In the genomic region with DNA sequence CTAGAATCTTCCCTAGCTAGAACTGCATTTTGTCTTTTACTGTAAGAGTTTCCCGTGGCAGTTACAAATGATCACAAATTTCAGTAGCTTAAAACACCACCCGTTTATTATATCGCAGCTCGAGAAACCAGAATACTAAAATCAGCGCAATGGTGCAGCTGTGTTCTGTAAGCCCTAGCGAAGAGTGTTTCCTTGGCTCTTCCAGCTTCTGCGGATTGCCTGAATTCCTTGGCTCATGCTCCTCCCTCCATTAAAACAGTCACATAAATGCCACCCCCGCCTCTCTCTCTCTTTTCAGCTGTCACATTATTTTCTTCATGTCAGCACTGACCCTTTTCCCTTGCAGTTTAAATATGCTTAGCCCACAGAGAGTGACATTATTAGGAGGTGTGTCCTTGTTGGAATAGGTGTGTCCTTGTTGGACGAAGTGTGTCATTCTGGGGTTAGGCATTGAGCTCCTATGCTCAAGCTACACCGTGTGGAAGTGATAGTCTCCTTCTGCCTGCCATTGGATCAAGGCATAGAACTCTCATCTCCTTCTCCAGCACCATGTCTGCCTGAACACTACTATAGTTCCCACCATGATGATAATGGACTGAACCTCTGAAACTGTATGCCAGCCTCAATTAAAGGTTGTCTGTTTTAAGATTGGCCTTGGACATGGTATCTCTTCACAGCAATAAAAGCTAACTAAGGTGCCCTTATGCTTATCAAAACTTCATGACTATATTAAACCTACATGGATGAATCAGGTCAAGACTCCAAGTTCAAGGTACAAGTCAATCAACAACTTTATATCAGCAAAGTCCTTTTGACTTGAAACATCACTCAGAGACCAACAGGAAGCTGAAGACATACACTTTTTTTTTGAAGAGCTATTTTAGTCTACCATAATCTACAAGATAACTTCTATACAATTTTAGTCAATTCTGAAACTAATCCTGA, we compare ENCODE assay signal across 18 mouse cellular contexts.
A peak's percentile ranks its signal among the peaks of the same experiment; 100 is the strongest.
DNase-seq lines count a peak whose midpoint lies in the region; ATAC-seq and TF ChIP-seq lines count a peak whose summit lies in the region.
"Had no signal": no experiment of that assay in that cellular context is flagged by ENCODE, and none has a peak within 500 bp of the region (broad histone marks: within the 10 kb centered on the region; RNA-seq: fewer than 3 reads in every experiment).

No protein-coding gene starts in this region.

- no peak for DNase-seq in frontal cortex, postnatal 36 days (ENCODE audit: low spot score in 2 of 2)
- DNase-seq in lung, embryonic 14.5 days, result peak; percentile 73
- no peak for DNase-seq in lung, adult 2 months
- no peak for DNase-seq in intestine, embryonic 14.5 days (ENCODE audit: low spot score)
- no peak for DNase-seq in adrenal gland, adult 2 months
- DNase-seq: cerebellum, adult 18-20 months; cerebellum, postnatal 25 days; heart, postnatal 14 days; layer of hippocampus, postnatal 36 days; liver; right cerebral cortex, postnatal 14 days had no signal

- no peaks in the 10 kb centered on the region for H3K79me2 ChIP-seq in myocyte (ENCODE audit: control insufficient read depth, insufficient read depth)

- H3K27ac ChIP-seq in lung, embryonic 14.5 days (ENCODE audit: low read depth), result peak overlapping the region; percentile 50
- H3K27ac ChIP-seq in intestine, embryonic 14.5 days (ENCODE audit: low read depth), result peak overlapping the region; percentile 43; the same call in 1 of the 2 replicates
- H3K27ac ChIP-seq: hindbrain, embryonic 12.5 days; midbrain, embryonic 15.5 days; neural tube, embryonic 15.5 days had no signal

- TF ChIP-seq CTCF in lung, embryonic 14.5 days (IDR thresholded peaks at IDR 0.05; ENCODE audit: low read depth), result no peak
- TF ChIP-seq CTCF in lung, adult 2 months (IDR thresholded peaks at IDR 0.05; ENCODE audit: insufficient read depth, low read length), result no peak

- 35% methylated on average over 10 of the region's 10 CpGs for WGBS in lung, embryonic 14.5 days
- 59% methylated on average over 10 of the region's 10 CpGs for WGBS in lung, adult 2 months
- WGBS in intestine, embryonic 14.5 days, result 46% methylated on average over 10 of the region's 10 CpGs

- no peak overlapping the region for H3K9ac ChIP-seq in lung, embryonic 14.5 days
- no peak overlapping the region for H3K9ac ChIP-seq in intestine, embryonic 14.5 days (ENCODE audit: low read length)
- H3K9ac ChIP-seq: heart, embryonic 12.5 days; hindbrain, embryonic 12.5 days; midbrain, embryonic 15.5 days; neural tube, embryonic 15.5 days had no signal

- H3K4me3 ChIP-seq in lung, embryonic 14.5 days (ENCODE audit: low read depth, low read length), result no peak overlapping the region
- no peak overlapping the region for H3K4me3 ChIP-seq in lung, adult 2 months (replicated peaks; ENCODE audit: extremely low read depth, low read depth, low read length)
- no peak overlapping the region for H3K4me3 ChIP-seq in intestine, embryonic 14.5 days (ENCODE audit: low read depth, low read length)
- H3K4me3 ChIP-seq in myocyte, result no peak overlapping the region
- H3K4me3 ChIP-seq: heart, embryonic 12.5 days; hindbrain, embryonic 12.5 days; midbrain, embryonic 15.5 days; neural tube, embryonic 15.5 days had no signal

- no peaks in the 10 kb centered on the region for H3K27me3 ChIP-seq in lung, embryonic 14.5 days (ENCODE audit: insufficient read depth, low read length)
- no peaks in the 10 kb centered on the region for H3K27me3 ChIP-seq in intestine, embryonic 14.5 days (replicated peaks; ENCODE audit: control insufficient read depth, insufficient read depth, low read length)
- no peaks in the 10 kb centered on the region for H3K27me3 ChIP-seq in myocyte (ENCODE audit: control insufficient read depth, insufficient read depth, insufficient read length)
- H3K27me3 ChIP-seq: heart, embryonic 12.5 days; hindbrain, embryonic 12.5 days; midbrain, embryonic 15.5 days; neural tube, embryonic 15.5 days had no signal

- no peak for TF ChIP-seq POLR2A in lung, adult 2 months (IDR thresholded peaks at IDR 0.05; ENCODE audit: borderline replicate concordance, extremely low read depth, low read depth, low read length)
- TF ChIP-seq POLR2A in myocyte (IDR thresholded peaks at IDR 0.05; ENCODE audit: insufficient read length, low read depth), result no peak

- no peak overlapping the region for H3K4me2 ChIP-seq in lung, embryonic 14.5 days
- H3K4me2 ChIP-seq in intestine, embryonic 14.5 days (ENCODE audit: low read length), result no peak overlapping the region
- peak overlapping the region; percentile 54 for H3K4me2 ChIP-seq in myocyte (ENCODE audit: low read depth)
- H3K4me2 ChIP-seq: heart, embryonic 12.5 days; hindbrain, embryonic 12.5 days; midbrain, embryonic 15.5 days; neural tube, embryonic 15.5 days had no signal

- H3K4me1 ChIP-seq in lung, embryonic 14.5 days (ENCODE audit: insufficient read depth), result no peaks in the 10 kb centered on the region
- H3K4me1 ChIP-seq in lung, adult 2 months (ENCODE audit: control insufficient read depth, insufficient read depth, low read length), result no peaks in the 10 kb centered on the region
- no peaks in the 10 kb centered on the region for H3K4me1 ChIP-seq in intestine, embryonic 14.5 days (replicated peaks; ENCODE audit: control insufficient read depth, insufficient read depth, low read length)
- H3K4me1 ChIP-seq: hindbrain, embryonic 12.5 days; midbrain, embryonic 15.5 days; neural tube, embryonic 15.5 days had no signal

- no peaks in the 10 kb centered on the region for H3K9me3 ChIP-seq in lung, embryonic 14.5 days (ENCODE audit: low read depth, low read length)
- H3K9me3 ChIP-seq in intestine, embryonic 14.5 days (ENCODE audit: control insufficient read depth, low read length), result no peaks in the 10 kb centered on the region
- H3K9me3 ChIP-seq: G1E; heart, embryonic 12.5 days; hindbrain, embryonic 12.5 days; midbrain, embryonic 15.5 days; neural tube, embryonic 15.5 days had no signal

- no peaks in the 10 kb centered on the region for H3K36me3 ChIP-seq in lung, embryonic 14.5 days (ENCODE audit: insufficient read depth)
- H3K36me3 ChIP-seq in intestine, embryonic 14.5 days (ENCODE audit: control insufficient read depth, insufficient read depth, low read length), result no peaks in the 10 kb centered on the region
- H3K36me3 ChIP-seq in myocyte (ENCODE audit: control insufficient read depth, insufficient read depth), result no peaks in the 10 kb centered on the region
- H3K36me3 ChIP-seq: G1E; heart, embryonic 12.5 days; hindbrain, embryonic 12.5 days; midbrain, embryonic 15.5 days; neural tube, embryonic 15.5 days had no signal

- H3ac ChIP-seq in myocyte (ENCODE audit: control insufficient read depth, insufficient read length), result no peak overlapping the region

- ATAC-seq in frontal cortex, adult (ENCODE audit: low TSS enrichment), result peak; percentile 59
- ATAC-seq in lung, embryonic 14.5 days (ENCODE audit: insufficient read depth), result peak; percentile 90
- ATAC-seq in intestine, embryonic 14.5 days (replicated peaks; ENCODE audit: low FRiP score, low TSS enrichment, low read depth), result 0 out of 2 replicates have a peak, but pooled peaks have one; percentile 19
- ATAC-seq: midbrain, embryonic 15.5 days had no signal

TF ChIP-seq in myocyte, 11 proteins besides CTCF, POLR2A, EP300 and RAD21:
- peak in 1 of 3 experiments; percentile 19 for TF ChIP-seq MYOD1 (IDR thresholded peaks at IDR 0.05; ENCODE audit: control insufficient read depth in 1 of 3, insufficient read length in 2 of 3, low read depth in 2 of 3)
- TF ChIP-seq SRF (IDR thresholded peaks at IDR 0.05; ENCODE audit: control insufficient read depth, insufficient read length, low read depth), result no peak
- TF ChIP-seq POLR2AphosphoS2 (IDR thresholded peaks at IDR 0.05; ENCODE audit: insufficient read length, low read depth), result no peak
- TF ChIP-seq E2F4 (IDR thresholded peaks at IDR 0.05; ENCODE audit: insufficient read depth), result no peak
- no peak for TF ChIP-seq TCF3 (IDR thresholded peaks at IDR 0.05; ENCODE audit: insufficient read length, low read depth)
- no peak for TF ChIP-seq MAX (IDR thresholded peaks at IDR 0.05; ENCODE audit: low read depth)
- TF ChIP-seq REST (IDR thresholded peaks at IDR 0.05; ENCODE audit: insufficient read depth, insufficient read length), result no peak
- no peak for TF ChIP-seq USF1 (IDR thresholded peaks at IDR 0.05; ENCODE audit: low read depth)
- TF ChIP-seq TCF12 (IDR thresholded peaks at IDR 0.05; ENCODE audit: insufficient read depth, poor library complexity, severe bottlenecking), result peak; percentile 30
- no peak for TF ChIP-seq CEBPB (IDR thresholded peaks at IDR 0.05; ENCODE audit: insufficient read depth, poor library complexity, severe bottlenecking)
- TF ChIP-seq MYOG (IDR thresholded peaks at IDR 0.05; ENCODE audit: control insufficient read depth in 1 of 3, insufficient read depth in 1 of 3, insufficient read length in 2 of 3, low read depth in 2 of 3), result peak in 1 of 3 experiments; percentile 15

Comparison
In these comparisons a context has a peak if more than half of its experiments do, and no peak if none do; other contexts are left out.
1. ATAC-seq: peak in every context shown above with its lines; median percentile 90 in lung, embryonic 14.5 days; 59 in frontal cortex, adult; 19 in intestine, embryonic 14.5 days.